Mouse (Mus musculus): ENCODE data around the gene Angptl7.

GRCm38 (mm10) chr4:148549106-148549505 lies 48.8 kb upstream of the Angptl7 start:
- no peak for TF ChIP-seq POLR2A (IDR thresholded peaks at IDR 0.05; ENCODE audit: insufficient read length, low read depth)
- TF ChIP-seq USF1 (IDR thresholded peaks at IDR 0.05; ENCODE audit: low read depth) = no peak
- TF ChIP-seq TCF12 (IDR thresholded peaks at IDR 0.05; ENCODE audit: insufficient read depth, poor library complexity, severe bottlenecking) = no peak
- TF ChIP-seq MYOG (IDR thresholded peaks at IDR 0.05; ENCODE audit: control insufficient read depth in 1 of 3, insufficient read depth in 1 of 3, insufficient read length in 2 of 3, low read depth in 2 of 3) = no peak
- TF ChIP-seq E2F4 (IDR thresholded peaks at IDR 0.05; ENCODE audit: insufficient read depth) = no peak
- no peak for TF ChIP-seq MYOD1 (IDR thresholded peaks at IDR 0.05; ENCODE audit: control insufficient read depth in 1 of 3, insufficient read length in 2 of 3, low read depth in 2 of 3)
- TF ChIP-seq TCF3 (IDR thresholded peaks at IDR 0.05; ENCODE audit: insufficient read length, low read depth) = no peak
- no peak for TF ChIP-seq MAX (IDR thresholded peaks at IDR 0.05; ENCODE audit: low read depth)
- TF ChIP-seq POLR2AphosphoS2 (IDR thresholded peaks at IDR 0.05; ENCODE audit: insufficient read length, low read depth) = no peak

All from myocyte (in vitro differentiated cells).